Mouse (Mus musculus): ENCODE results near the gene Mpo.

GRCm38 (mm10) chr11:87756251-87756820 lies 37.0 kb upstream of the Mpo start:
- TF ChIP-seq CTCF (IDR thresholded peaks at IDR 0.05) (no peak), EP300 (IDR thresholded peaks at IDR 0.05) (no peak)
